Mouse (Mus musculus): ENCODE measurements around the gene Gpalpp1. TPM values are rescaled to one million over a fixed set of nuclear protein-coding genes. Genes with fewer than 3 reads are reported as not detected.

The Gpalpp1 gene
- polyA plus RNA-seq, 1 experiment: not detected

DNA sequence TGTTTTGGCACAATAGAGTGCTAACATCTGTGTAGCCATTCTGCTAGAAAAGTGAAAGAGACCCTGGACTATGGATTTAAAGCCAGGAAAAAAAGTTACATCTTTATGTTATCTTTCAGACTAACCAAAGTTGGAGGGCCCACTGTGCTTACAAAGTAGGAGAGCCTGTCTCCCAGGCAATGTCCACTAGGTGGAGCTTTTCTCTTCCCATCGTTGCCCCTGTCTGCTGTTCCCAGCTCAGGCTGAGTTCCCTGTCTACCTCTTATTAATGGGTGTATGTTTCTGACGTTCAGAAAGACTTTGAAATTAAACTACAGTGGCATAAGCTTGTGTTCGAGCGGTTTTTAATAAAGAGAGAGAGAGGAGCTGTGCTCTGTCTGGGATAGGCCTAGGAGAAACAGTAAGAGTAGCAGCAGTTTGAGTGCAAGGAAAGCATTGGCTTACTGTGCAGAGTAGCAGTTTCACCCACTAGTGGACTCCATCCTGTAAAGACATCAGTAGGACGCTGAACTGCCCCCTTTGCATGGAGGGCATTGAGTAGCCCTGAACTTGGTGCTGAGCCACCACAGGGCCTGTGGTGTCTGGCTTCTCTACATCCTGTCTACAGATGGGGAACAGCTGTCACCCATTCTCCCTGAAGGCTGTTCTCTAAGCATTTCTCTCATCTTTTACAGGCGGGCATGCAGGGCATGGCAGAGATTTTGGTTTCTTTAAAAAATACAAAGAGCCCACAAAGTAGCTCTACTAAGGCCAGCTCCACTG is 11.5 kb upstream of the Gpalpp1 start:
- TF ChIP-seq POLR2A (IDR thresholded peaks at IDR 0.05; ENCODE audit: insufficient read depth, low read depth, low read length): no peak
- 46% methylated on average over 6 of the region's 6 CpGs for WGBS
- H3K4me3 ChIP-seq (ENCODE audit: insufficient read depth, low read depth, low read length): no peak overlapping the region
- H3K4me1 ChIP-seq (ENCODE audit: control insufficient read depth, insufficient read depth, low read length): 0 out of 2 replicates have a peak, but pooled peaks cover 2% of the 10 kb centered on the region
- H3K27ac ChIP-seq (ENCODE audit: insufficient read depth, low read depth, low read length): no peak overlapping the region

DNA sequence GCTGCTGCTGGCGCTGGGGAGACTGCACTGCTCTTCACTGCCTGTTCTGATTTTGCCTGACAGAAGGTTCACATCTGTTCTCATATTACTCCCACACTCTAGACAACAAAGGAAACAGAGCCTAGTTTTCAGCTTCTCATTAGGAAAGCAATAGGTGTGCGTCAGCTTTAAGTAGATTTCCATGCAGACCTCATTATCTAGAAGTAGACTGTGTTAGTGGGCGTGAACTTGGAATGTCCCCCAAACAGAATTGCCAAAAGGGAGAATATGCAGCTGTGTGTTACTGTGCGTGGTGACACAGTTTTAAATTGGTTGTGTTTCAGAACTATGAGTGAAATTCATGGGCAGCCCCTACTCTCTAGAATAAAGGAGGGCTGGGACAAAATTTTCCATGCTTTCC is 9.9 kb upstream of the Gpalpp1 start:
- TF ChIP-seq POLR2A (IDR thresholded peaks at IDR 0.05; ENCODE audit: insufficient read depth, low read depth, low read length) (no peak), CTCF (IDR thresholded peaks at IDR 0.05; ENCODE audit: insufficient read depth, low read depth, low read length) (no peak)
- 44% methylated on average over 4 of the region's 4 CpGs for WGBS
- H3K27ac ChIP-seq (ENCODE audit: insufficient read depth, low read depth, low read length): no peak overlapping the region
- 0 out of 2 replicates have a peak, but pooled peaks cover 2% of the 10 kb centered on the region for H3K4me1 ChIP-seq (ENCODE audit: control insufficient read depth, insufficient read depth, low read length)
- no peak overlapping the region for H3K4me3 ChIP-seq (ENCODE audit: insufficient read depth, low read depth, low read length)

DNA sequence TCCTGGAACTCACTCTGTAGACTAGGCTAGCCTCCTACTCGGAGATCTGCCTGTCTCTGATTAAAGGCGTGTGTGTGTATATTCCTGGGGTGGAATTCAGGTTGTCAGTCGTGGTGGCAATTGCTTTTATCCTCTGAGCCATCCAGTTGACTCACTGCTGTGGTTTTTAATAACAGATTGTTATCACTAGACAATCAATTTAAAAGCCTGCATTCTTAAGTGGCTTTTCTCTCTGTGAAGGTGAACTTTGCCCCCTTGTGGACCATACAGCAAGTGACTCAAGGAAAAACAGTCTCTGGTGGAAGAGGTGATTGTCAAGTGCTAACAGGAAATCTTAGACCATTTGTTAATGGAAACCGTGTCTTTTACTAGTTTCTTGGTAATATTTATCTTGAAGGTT is 8.4 kb upstream of the Gpalpp1 start:
- Histone ChIP-seq H3K4me3 (ENCODE audit: insufficient read depth, low read depth, low read length) (no peak overlapping the region), H3K27ac (ENCODE audit: insufficient read depth, low read depth, low read length) (no peak overlapping the region), H3K4me1 (ENCODE audit: control insufficient read depth, insufficient read depth, low read length) (0 out of 2 replicates have a peak, but pooled peaks cover 2% of the 10 kb centered on the region)
- WGBS: 62% methylated on average over 4 of the region's 4 CpGs
- TF ChIP-seq POLR2A (IDR thresholded peaks at IDR 0.05; ENCODE audit: insufficient read depth, low read depth, low read length): no peak
- TF ChIP-seq CTCF (IDR thresholded peaks at IDR 0.05; ENCODE audit: insufficient read depth, low read depth, low read length): no peak

DNA sequence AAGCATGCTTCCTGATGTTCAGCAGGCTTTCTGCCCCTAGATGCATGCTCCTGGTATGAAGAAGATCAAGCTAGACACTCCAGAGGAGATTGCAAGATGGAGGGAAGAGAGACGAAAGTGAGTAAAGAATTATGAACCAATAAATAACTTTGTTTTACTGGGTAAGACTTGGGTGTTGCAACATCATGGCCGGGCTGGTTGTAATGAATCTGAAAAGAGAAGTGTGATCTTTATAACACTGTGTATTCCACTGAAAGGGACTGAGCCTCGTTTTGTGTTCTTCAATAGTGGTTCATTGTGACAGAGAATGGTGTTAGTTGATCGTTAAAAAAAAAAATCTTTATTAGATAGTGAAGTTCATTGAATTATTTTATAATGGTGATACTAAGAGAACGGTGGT is 5.2 kb upstream of the Gpalpp1 start:
- 77% methylated on average over 5 of the region's 5 CpGs for WGBS
- Histone ChIP-seq H3K4me1 (ENCODE audit: control insufficient read depth, insufficient read depth, low read length) (peaks cover 2% of the 10 kb centered on the region; the same call in 1 of the 2 replicates), H3K4me3 (ENCODE audit: insufficient read depth, low read depth, low read length) (no peak overlapping the region), H3K27ac (ENCODE audit: insufficient read depth, low read depth, low read length) (no peak overlapping the region)
- TF ChIP-seq POLR2A (IDR thresholded peaks at IDR 0.05; ENCODE audit: insufficient read depth, low read depth, low read length) (no peak), CTCF (IDR thresholded peaks at IDR 0.05; ENCODE audit: insufficient read depth, low read depth, low read length) (no peak)

DNA sequence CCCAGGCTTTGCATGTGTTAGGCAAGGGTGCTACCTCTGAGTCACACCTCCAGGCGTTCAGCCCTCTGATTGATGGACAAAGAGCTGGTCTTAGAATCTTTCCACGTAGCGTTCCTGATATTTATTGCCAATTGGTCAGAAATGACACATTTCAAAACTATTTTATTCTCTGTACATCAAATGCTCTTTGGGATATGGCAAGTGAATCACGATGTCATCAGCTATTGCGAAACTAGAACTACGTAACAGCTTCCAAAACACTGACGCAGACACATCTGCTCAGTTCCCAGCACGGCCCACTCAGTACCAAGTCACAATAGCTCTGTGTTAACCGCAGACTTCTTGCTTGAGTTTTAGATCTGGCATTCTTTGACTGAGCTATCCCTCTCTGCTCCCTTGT is 11.0 kb downstream of the Gpalpp1 start:
- Histone ChIP-seq H3K4me3 (ENCODE audit: insufficient read depth, low read depth, low read length) (no peak overlapping the region), H3K4me1 (ENCODE audit: control insufficient read depth, insufficient read depth, low read length) (no peaks in the 10 kb centered on the region), H3K27ac (ENCODE audit: insufficient read depth, low read depth, low read length) (no peak overlapping the region)
- 92% methylated on average over 9 of the region's 9 CpGs for WGBS
- no peak for TF ChIP-seq CTCF (IDR thresholded peaks at IDR 0.05; ENCODE audit: insufficient read depth, low read depth, low read length)
- TF ChIP-seq POLR2A (IDR thresholded peaks at IDR 0.05; ENCODE audit: insufficient read depth, low read depth, low read length): no peak

DNA sequence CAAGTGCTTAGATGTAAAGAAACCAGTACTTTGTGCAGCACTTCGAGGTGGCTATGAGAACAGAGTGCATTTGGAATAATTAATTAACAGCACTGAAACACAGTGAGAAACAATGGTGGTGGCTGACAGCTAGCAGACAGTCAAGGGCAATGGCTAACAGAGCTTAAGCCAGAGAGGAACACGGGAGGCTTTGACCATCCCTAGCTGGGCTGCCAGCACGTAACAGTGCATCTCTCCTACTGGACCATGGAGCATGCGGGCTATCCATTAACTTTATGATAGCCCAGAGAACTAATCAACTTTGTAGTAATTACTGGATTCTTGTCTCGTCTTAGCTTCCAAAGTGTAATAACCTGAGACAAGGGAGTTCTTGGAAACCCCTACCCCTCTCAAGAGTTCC is 12.7 kb downstream of the Gpalpp1 start:
- Histone ChIP-seq H3K27ac (ENCODE audit: insufficient read depth, low read depth, low read length) (no peak overlapping the region), H3K4me1 (ENCODE audit: control insufficient read depth, insufficient read depth, low read length) (no peaks in the 10 kb centered on the region), H3K4me3 (ENCODE audit: insufficient read depth, low read depth, low read length) (no peak overlapping the region)
- TF ChIP-seq CTCF (IDR thresholded peaks at IDR 0.05; ENCODE audit: insufficient read depth, low read depth, low read length): no peak
- no peak for TF ChIP-seq POLR2A (IDR thresholded peaks at IDR 0.05; ENCODE audit: insufficient read depth, low read depth, low read length)
- 92% methylated on average over 5 of the region's 5 CpGs for WGBS

DNA sequence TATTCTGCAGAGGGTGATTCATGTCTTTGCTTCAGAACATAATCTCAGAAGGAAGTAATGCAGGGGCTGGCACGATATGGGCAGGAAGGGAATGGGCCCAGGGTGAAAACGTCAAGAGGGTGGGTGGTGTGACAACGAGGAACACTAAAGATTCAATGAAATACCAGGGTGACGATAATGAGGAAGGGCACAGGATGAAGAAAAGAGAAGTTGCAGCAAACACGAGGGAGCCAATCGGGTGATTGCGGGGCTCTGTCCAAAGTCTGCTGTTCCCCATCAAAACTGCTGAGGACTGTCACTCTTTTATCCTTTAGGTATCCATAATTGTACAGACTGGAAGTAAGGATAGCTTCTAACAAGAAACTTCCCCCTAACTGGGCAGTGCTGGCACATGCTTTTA is 13.3 kb downstream of the Gpalpp1 start:
- TF ChIP-seq CTCF (IDR thresholded peaks at IDR 0.05; ENCODE audit: insufficient read depth, low read depth, low read length): no peak
- TF ChIP-seq POLR2A (IDR thresholded peaks at IDR 0.05; ENCODE audit: insufficient read depth, low read depth, low read length): no peak
- no peaks in the 10 kb centered on the region for H3K4me1 ChIP-seq (ENCODE audit: control insufficient read depth, insufficient read depth, low read length)
- WGBS: 90% methylated on average over 7 of the region's 7 CpGs
- no peak overlapping the region for H3K27ac ChIP-seq (ENCODE audit: insufficient read depth, low read depth, low read length)
- H3K4me3 ChIP-seq (ENCODE audit: insufficient read depth, low read depth, low read length): no peak overlapping the region

DNA sequence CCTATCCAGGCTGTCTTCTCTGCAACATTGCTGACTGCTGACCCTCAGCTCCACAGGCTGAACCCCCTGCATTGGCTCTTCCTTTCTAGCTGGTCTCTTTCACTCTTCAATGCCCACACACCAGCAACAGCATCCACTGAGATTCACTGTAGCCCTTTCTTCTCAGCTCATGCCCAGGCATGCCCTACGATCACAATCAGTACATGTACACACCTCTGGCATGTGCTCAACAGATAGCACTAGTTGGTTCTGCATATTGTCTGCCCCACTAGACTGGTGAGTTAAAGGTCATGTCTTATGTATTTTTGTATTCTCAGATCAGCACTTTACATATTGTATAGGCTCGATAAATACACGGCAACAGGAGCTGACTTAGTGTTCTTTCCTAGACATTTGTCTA is 26.4 kb downstream of the Gpalpp1 start:
- TF ChIP-seq POLR2A (IDR thresholded peaks at IDR 0.05; ENCODE audit: insufficient read depth, low read depth, low read length) (no peak), CTCF (IDR thresholded peaks at IDR 0.05; ENCODE audit: insufficient read depth, low read depth, low read length) (no peak)
- 52% methylated on average over 3 of the region's 3 CpGs for WGBS
- Histone ChIP-seq H3K4me3 (ENCODE audit: insufficient read depth, low read depth, low read length) (no peak overlapping the region), H3K4me1 (ENCODE audit: control insufficient read depth, insufficient read depth, low read length) (no peaks in the 10 kb centered on the region), H3K27ac (ENCODE audit: insufficient read depth, low read depth, low read length) (no peak overlapping the region)

DNA sequence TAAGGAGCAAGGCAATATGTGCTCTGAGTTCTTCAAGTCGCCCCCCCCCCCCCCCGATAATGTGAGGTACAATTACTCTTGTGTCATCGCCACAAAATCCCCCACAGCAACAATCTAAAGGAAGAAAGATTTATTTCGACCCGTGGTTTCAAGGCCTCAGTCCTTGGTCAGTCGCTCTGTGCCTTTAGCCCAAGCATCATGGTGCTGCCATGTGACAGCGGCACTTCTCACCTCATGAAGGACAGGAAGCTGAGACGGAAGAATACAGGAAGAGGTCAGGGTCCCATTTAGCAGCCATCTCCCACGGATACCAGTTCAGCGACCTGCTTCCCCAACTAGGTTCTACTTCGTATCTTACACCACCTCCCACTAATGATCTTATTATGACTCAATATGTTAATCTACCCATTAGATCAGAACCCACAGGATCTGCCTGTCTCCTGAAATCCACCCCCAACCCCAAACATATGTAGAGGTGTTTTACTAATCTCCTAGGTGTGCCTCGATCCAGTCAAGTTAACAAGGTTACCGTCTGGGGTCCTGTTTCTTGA is 28.4 kb downstream of the Gpalpp1 start:
- H3K4me1 ChIP-seq (ENCODE audit: control insufficient read depth, insufficient read depth, low read length): peaks cover under 1% of the 10 kb centered on the region; the same call in 1 of the 2 replicates
- H3K27ac ChIP-seq (ENCODE audit: insufficient read depth, low read depth, low read length): no peak overlapping the region
- no peak overlapping the region for H3K4me3 ChIP-seq (ENCODE audit: insufficient read depth, low read depth, low read length)
- TF ChIP-seq CTCF (IDR thresholded peaks at IDR 0.05; ENCODE audit: insufficient read depth, low read depth, low read length): no peak
- TF ChIP-seq POLR2A (IDR thresholded peaks at IDR 0.05; ENCODE audit: insufficient read depth, low read depth, low read length): no peak
- WGBS: 89% methylated on average over 13 of the region's 13 CpGs

Data from olfactory bulb, adult 2 months (tissue).